Mouse (Mus musculus) heart, embryonic 15.5 days (tissue): ENCODE data around the gene Rrp9. TPM values are rescaled to one million over a fixed set of nuclear protein-coding genes. Genes with fewer than 3 reads are reported as not detected.

Experiments used
- ATAC-seq: fragments of 200-750 bp; cut with Nextera tagmentation; replicated peaks from 2 replicates; pipeline ENCODE4 v1.8.0; 2017; ENCODE audit warnings: low read depth, moderate TSS enrichment; ENCODE audit not compliant: insufficient number of reproducible peaks, insufficient read depth, low FRiP score
- H3K27ac ChIP-seq: fragments of 300-500 bp; sonication (generic); 2 replicates; pipeline ENCODE4 v1.5.1; 2015; ENCODE audit warnings: mild to moderate bottlenecking, inconsistent platforms
- H3K27me3 ChIP-seq: fragments of 300-500 bp; sonication (generic); 2 replicates; pipeline ENCODE4 v1.6.1; 2015; ENCODE audit warnings: inconsistent platforms
- H3K36me3 ChIP-seq: fragments of 300-500 bp; sonication (generic); 2 replicates; pipeline ENCODE4 v1.6.1; 2015; ENCODE audit warnings: mild to moderate bottlenecking, inconsistent platforms
- H3K4me1 ChIP-seq: fragments of 300-500 bp; sonication (generic); replicated peaks from 2 replicates; pipeline ENCODE4 v1.6.1; 2015; ENCODE audit warnings: inconsistent platforms
- H3K4me2 ChIP-seq: fragments of 300-500 bp; sonication (generic); 2 replicates; pipeline ENCODE4 v1.6.1; 2015; ENCODE audit warnings: inconsistent platforms, mild to moderate bottlenecking, moderate library complexity
- H3K4me3 ChIP-seq: fragments of 300-500 bp; sonication (generic); 2 replicates; pipeline ENCODE4 v1.5.1; 2015; ENCODE audit warnings: mild to moderate bottlenecking, inconsistent platforms
- H3K9ac ChIP-seq: fragments of 300-500 bp; sonication (generic); 2 replicates; pipeline ENCODE4 v1.6.1; 2015; ENCODE audit warnings: mild to moderate bottlenecking, inconsistent platforms
- H3K9me3 ChIP-seq: fragments of 300-500 bp; sonication (generic); replicated peaks from 2 replicates; pipeline ENCODE4 v1.6.1; 2016; ENCODE audit warnings: inconsistent platforms
- WGBS: fragments of 180-500 bp; shearing (Covaris S2); methylation state at CpG from one replicate; pipeline ENCODE4 v1.1.7; 2015; ENCODE audit warnings: mixed read lengths; 5-methylcytosine and 5-hydroxymethylcytosine counted together
- polyA plus RNA-seq: library from polyadenylated mRNA; unstranded; fragments of >200 nt; fragmentation: Nextera tagmentation; extraction: Ambion mirVana; gene quantifications from 2 replicates; pipeline ENCODE4 v1.2.1, GENCODE M21; 2015

Gene Rrp9
- polyA plus RNA-seq, 1 experiment from 2014 or later, result 24.9 TPM

DNA sequence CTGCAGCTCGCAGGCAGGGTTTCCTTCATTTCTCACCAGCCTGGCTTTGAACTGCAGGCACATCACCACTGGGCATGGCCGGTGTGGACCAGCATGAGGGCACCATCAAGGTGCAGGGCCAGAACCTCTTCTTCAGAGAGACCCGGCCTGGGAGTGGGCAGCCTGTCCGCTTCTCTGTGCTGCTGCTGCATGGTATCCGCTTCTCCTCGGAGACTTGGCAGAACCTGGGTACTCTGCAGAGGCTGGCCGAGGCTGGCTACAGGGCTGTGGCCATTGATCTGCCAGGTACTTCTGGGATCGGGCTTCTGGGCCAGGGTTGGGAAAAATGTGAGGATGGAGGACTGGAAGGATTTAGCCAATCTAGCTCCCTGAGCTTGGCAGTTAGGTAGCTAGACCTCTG is 25.8 kb upstream of the Rrp9 start:
- Histone ChIP-seq H3K9ac (no peak overlapping the region), H3K4me3 (no peak overlapping the region), H3K9me3 (no peaks in the 10 kb centered on the region), H3K4me1 (peaks cover 59% of the 10 kb centered on the region), H3K27ac (0 out of 2 replicates have a peak overlapping the region, but pooled peaks have one; percentile 59), H3K27me3 (no peaks in the 10 kb centered on the region), H3K4me2 (peak overlapping the region; percentile 21; the same call in 1 of the 2 replicates), H3K36me3 (no peaks in the 10 kb centered on the region)
- ATAC-seq, result no peak
- WGBS, result 88% methylated on average over 8 of the region's 8 CpGs

- no peaks in the 10 kb centered on the region for H3K36me3 ChIP-seq
- H3K4me2 ChIP-seq, result peak overlapping the region; percentile 21
- no peak overlapping the region for H3K9ac ChIP-seq
- peaks cover 66% of the 10 kb centered on the region for H3K4me1 ChIP-seq
- peak overlapping the region; percentile 59 for H3K27ac ChIP-seq
- WGBS, result 13% methylated on average over 9 of the region's 9 CpGs
- H3K27me3 ChIP-seq, result no peaks in the 10 kb centered on the region
- no peak for ATAC-seq
- no peak overlapping the region for H3K4me3 ChIP-seq
- H3K9me3 ChIP-seq, result no peaks in the 10 kb centered on the region
Observed at GRCm38 (mm10) chr9:106450661-106451060, 25.1 kb upstream of the Rrp9 start.

DNA sequence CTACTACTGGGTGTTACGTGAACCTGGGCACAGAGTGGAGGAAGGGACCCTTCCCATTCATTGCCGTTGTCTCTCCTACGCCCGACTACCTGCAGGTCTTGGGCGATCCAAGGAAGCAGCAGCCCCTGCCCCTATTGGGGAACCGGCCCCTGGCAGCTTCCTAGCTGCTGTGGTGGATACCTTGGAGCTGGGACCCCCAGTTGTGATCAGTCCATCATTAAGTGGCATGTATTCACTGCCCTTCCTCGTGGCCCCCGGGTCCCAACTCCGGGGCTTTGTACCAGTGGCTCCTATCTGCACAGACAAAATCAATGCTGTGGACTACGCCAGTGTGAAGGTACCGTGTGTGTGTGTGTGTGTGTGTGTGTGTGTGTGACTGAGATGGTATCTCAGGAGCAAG is 24.5 kb upstream of the Rrp9 start:
- 71% methylated on average over 11 of the region's 11 CpGs for WGBS
- Histone ChIP-seq H3K27ac (no peak overlapping the region), H3K9me3 (no peaks in the 10 kb centered on the region), H3K4me2 (no peak overlapping the region), H3K27me3 (no peaks in the 10 kb centered on the region), H3K36me3 (no peaks in the 10 kb centered on the region), H3K4me3 (no peak overlapping the region), H3K9ac (no peak overlapping the region), H3K4me1 (peaks cover 72% of the 10 kb centered on the region)
- no peak for ATAC-seq

DNA sequence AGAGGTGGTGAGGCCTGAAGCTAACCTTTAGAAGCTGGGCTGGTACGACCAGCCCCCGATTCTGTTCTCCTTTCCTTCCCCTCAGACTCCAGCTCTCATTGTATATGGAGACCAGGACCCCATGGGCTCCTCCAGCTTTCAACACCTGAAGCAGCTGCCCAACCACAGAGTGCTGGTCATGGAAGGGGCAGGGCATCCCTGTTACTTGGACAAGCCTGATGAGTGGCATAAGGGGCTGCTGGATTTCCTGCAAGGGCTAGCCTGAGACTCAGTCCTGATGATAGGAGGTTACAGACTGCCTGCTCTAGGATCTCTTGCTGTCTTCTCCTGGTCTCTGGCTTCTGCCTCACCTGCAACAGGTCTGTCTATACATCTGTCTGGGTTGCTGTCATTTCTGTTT is 23.9 kb upstream of the Rrp9 start:
- WGBS, result 51% methylated on average over 2 of the region's 2 CpGs
- ATAC-seq, result no peak

GRCm38 (mm10) chr9:106452351-106452750 is 23.4 kb upstream of the Rrp9 start:
- Histone ChIP-seq H3K9me3 (no peaks in the 10 kb centered on the region), H3K4me3 (no peak overlapping the region), H3K4me1 (peaks cover 79% of the 10 kb centered on the region), H3K36me3 (no peaks in the 10 kb centered on the region), H3K27ac (no peak overlapping the region), H3K4me2 (peak overlapping the region; percentile 95; the same call in 1 of the 2 replicates), H3K27me3 (no peaks in the 10 kb centered on the region), H3K9ac (no peak overlapping the region)
- ATAC-seq, result no peak
- WGBS, result 41% methylated on average over 6 of the region's 6 CpGs

More for the DNA sequence above, 23.9 kb upstream of the Rrp9 start:
- Histone ChIP-seq H3K4me2 (no peak overlapping the region), H3K4me1 (peaks cover 75% of the 10 kb centered on the region), H3K4me3 (no peak overlapping the region), H3K9me3 (no peaks in the 10 kb centered on the region), H3K9ac (no peak overlapping the region), H3K27ac (no peak overlapping the region), H3K36me3 (no peaks in the 10 kb centered on the region), H3K27me3 (no peaks in the 10 kb centered on the region)

DNA sequence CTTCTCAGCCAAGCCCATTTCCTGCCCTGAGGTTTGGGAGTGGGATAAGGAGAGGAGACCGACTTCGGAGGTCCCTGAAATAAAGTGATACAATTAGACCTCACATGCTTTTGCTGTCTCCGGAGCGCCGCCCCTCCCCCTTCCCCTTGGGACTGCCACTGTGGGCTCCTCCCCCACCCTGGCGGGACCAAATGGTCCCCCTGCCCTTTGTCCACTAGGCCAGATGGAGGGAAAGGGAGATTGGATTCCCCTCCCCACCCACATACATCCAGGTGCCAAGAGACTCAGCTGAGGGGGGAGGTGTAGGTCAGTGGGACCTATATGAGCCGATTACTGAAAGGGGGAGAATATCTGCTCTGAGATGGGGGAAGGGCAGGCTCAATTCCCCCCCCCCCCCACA is 22.9 kb upstream of the Rrp9 start:
- Histone ChIP-seq H3K9me3 (no peaks in the 10 kb centered on the region), H3K27me3 (no peaks in the 10 kb centered on the region), H3K36me3 (no peaks in the 10 kb centered on the region), H3K9ac (0 out of 2 replicates have a peak overlapping the region, but pooled peaks have one; percentile 7), H3K4me2 (peak overlapping the region; percentile 95), H3K4me1 (peaks cover 79% of the 10 kb centered on the region), H3K4me3 (peak overlapping the region; percentile 76), H3K27ac (peak overlapping the region; percentile 91)
- 7% methylated on average over 7 of the region's 7 CpGs for WGBS
- no peak for ATAC-seq

- H3K36me3 ChIP-seq, result no peaks in the 10 kb centered on the region
- peak within 1 kb of the TSS; percentile 91 for H3K27ac ChIP-seq
- H3K9me3 ChIP-seq, result no peaks in the 10 kb centered on the region
- peaks cover 80% of the 10 kb centered on the region for H3K4me1 ChIP-seq
- H3K27me3 ChIP-seq, result no peaks in the 10 kb centered on the region
- WGBS, result under 1% methylated on average over 44 of the region's 74 CpGs
- H3K4me3 ChIP-seq, result peak within 1 kb of the TSS; percentile 76
- ATAC-seq, result peak; percentile 72
- H3K9ac ChIP-seq, result peak within 1 kb of the TSS; percentile 79
- peak within 1 kb of the TSS; percentile 95 for H3K4me2 ChIP-seq
Observed at GRCm38 (mm10) chr9:106453271-106454070, 22.3 kb upstream of the Rrp9 start, which contains the start of gene Pcbp4. TSS of gene Pcbp4 (plus strand) at chr9:106453291.

GRCm38 (mm10) chr9:106454071-106454761 is 21.5 kb upstream of the Rrp9 start:
- H3K4me3 ChIP-seq, result peak overlapping the region; percentile 76
- no peaks in the 10 kb centered on the region for H3K27me3 ChIP-seq
- H3K4me2 ChIP-seq, result peak overlapping the region; percentile 95
- peaks cover 75% of the 10 kb centered on the region for H3K4me1 ChIP-seq
- 4% methylated on average over 14 of the region's 20 CpGs for WGBS
- peak overlapping the region; percentile 91 for H3K27ac ChIP-seq
- H3K9me3 ChIP-seq, result no peaks in the 10 kb centered on the region
- no peaks in the 10 kb centered on the region for H3K36me3 ChIP-seq
- ATAC-seq, result no peak; the same call in 1 of the 2 replicates
- peak overlapping the region; percentile 79 for H3K9ac ChIP-seq

DNA sequence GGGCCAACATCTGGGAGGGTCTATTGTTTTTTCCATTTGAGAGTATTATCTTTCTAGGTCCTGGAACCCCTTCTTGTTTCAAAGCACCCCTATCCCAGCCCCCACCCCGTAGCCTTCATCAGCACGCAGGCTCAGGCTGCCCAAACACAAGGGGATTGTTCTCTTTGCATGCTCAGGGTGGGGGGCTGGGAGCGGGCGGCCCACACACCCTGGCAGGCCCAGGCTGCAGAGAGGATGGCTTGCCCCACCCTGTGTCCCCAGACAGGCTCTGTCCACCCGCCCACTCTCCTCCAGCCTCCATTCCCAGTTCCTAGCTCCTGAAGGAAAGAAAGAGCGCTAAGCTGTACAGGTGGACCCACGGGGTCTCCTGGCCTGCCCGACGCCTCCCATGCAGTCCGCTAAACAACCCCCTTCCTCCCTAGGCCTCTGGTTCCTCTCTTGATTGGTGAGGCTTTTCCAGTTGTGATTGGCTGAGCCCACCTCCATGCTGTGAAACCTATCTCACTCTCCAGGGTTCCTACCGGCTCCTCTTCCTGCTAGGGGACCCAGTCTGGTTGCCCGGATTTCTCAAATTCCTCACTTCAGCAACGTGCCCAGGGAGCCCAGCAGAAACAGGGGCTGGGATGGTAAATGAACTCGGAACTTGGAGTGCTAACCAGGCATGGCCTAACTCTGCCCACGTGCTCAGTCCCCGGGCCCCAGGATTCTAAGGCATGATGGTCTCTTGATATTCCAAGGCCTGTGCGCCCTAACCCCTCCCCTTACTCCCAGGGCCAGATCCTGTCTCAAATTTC is 20.7 kb upstream of the Rrp9 start:
- Histone ChIP-seq H3K36me3 (peaks cover 3% of the 10 kb centered on the region), H3K27me3 (no peaks in the 10 kb centered on the region), H3K4me1 (peaks cover 71% of the 10 kb centered on the region), H3K9me3 (no peaks in the 10 kb centered on the region), H3K27ac (peak overlapping the region; percentile 91), H3K4me3 (peak overlapping the region; percentile 76), H3K4me2 (peak overlapping the region; percentile 95), H3K9ac (peak overlapping the region; percentile 79)
- ATAC-seq, result no peak
- whole genome bisulfite sequencing, result 3% methylated on average over 17 of the region's 17 CpGs

- Histone ChIP-seq H3K27ac (peak overlapping the region; percentile 62), H3K9ac (peak overlapping the region; percentile 32; the same call in 1 of the 2 replicates), H3K4me1 (peaks cover 62% of the 10 kb centered on the region), H3K4me3 (0 out of 2 replicates have a peak overlapping the region, but pooled peaks have one; percentile 4), H3K36me3 (peaks cover 14% of the 10 kb centered on the region), H3K27me3 (no peaks in the 10 kb centered on the region), H3K9me3 (no peaks in the 10 kb centered on the region), H3K4me2 (peak overlapping the region; percentile 95)
- WGBS, result 36% methylated on average over 15 of the region's 15 CpGs
- no peak for ATAC-seq
Observed at GRCm38 (mm10) chr9:106456325-106457162, 19.2 kb upstream of the Rrp9 start.
